Mouse (Mus musculus) lung, embryonic 15.5 days (tissue): ENCODE data around the gene A930033H14Rik. TPM values are rescaled to one million over a fixed set of nuclear protein-coding genes. Genes with fewer than 3 reads are reported as not detected.

Experiments used
- ATAC-seq: fragments of 200-750 bp; cut with Nextera tagmentation; 2 replicates; pipeline ENCODE4 v1.8.0; 2017; ENCODE audit warnings: moderate number of reproducible peaks, borderline replicate concordance; ENCODE audit not compliant: low FRiP score, low TSS enrichment; ENCODE audit errors: extremely low read depth
- H3K27ac ChIP-seq: fragments of 300-500 bp; sonication (generic); 2 replicates; pipeline ENCODE4 v1.5.1; 2015; ENCODE audit warnings: moderate library complexity, mild to moderate bottlenecking, inconsistent platforms
- H3K27me3 ChIP-seq: fragments of 300-500 bp; sonication (generic); 2 replicates; pipeline ENCODE4 v1.6.1; 2015; ENCODE audit warnings: inconsistent platforms
- H3K36me3 ChIP-seq: fragments of 300-500 bp; sonication (generic); 2 replicates; pipeline ENCODE4 v1.6.1; 2015; ENCODE audit warnings: inconsistent platforms
- H3K4me1 ChIP-seq: fragments of 300-500 bp; sonication (generic); 2 replicates; pipeline ENCODE4 v1.6.1; 2015; ENCODE audit warnings: inconsistent platforms
- H3K4me2 ChIP-seq: fragments of 300-500 bp; sonication (generic); 2 replicates; pipeline ENCODE4 v1.6.1; 2015; ENCODE audit warnings: inconsistent platforms, mild to moderate bottlenecking, moderate library complexity
- H3K4me3 ChIP-seq: fragments of 300-500 bp; sonication (generic); 2 replicates; pipeline ENCODE4 v1.5.1; 2015; ENCODE audit warnings: mild to moderate bottlenecking, inconsistent platforms
- H3K9ac ChIP-seq: fragments of 300-500 bp; sonication (generic); 2 replicates; pipeline ENCODE4 v1.6.1; 2015; ENCODE audit warnings: inconsistent platforms
- H3K9me3 ChIP-seq: fragments of 300-500 bp; sonication (generic); 2 replicates; pipeline ENCODE4 v1.6.1; 2016; ENCODE audit warnings: inconsistent platforms
- WGBS: fragments of 180-500 bp; shearing (Covaris S2); methylation state at CpG from one replicate; pipeline ENCODE4 v1.1.7; 2015; 5-methylcytosine and 5-hydroxymethylcytosine counted together
- polyA plus RNA-seq: library from polyadenylated mRNA; unstranded; fragments of >200 nt; fragmentation: Nextera tagmentation; extraction: Ambion mirVana; gene quantifications from 2 replicates; pipeline ENCODE4 v1.2.1, GENCODE M21; 2015

A930033H14Rik gene
- polyA plus RNA-seq, 1 experiment from 2014 or later, result 1.3 TPM

- no peaks in the 10 kb centered on the region for H3K27me3 ChIP-seq
- H3K9me3 ChIP-seq, result no peaks in the 10 kb centered on the region
- H3K4me3 ChIP-seq, result no peak overlapping the region
- H3K36me3 ChIP-seq, result no peaks in the 10 kb centered on the region
- H3K9ac ChIP-seq, result no peak overlapping the region
- no peak for ATAC-seq
- H3K4me2 ChIP-seq, result no peak overlapping the region
- H3K4me1 ChIP-seq, result peaks cover 13% of the 10 kb centered on the region
- H3K27ac ChIP-seq, result no peak overlapping the region
- WGBS, result 73% methylated on average over 9 of the region's 9 CpGs
These were observed 25.0 kb downstream of the A930033H14Rik start for GRCm38 (mm10) chr10:69187773-69188443.

GRCm38 (mm10) chr10:69185894-69186893 is 26.7 kb downstream of the A930033H14Rik start:
- Histone ChIP-seq H3K27ac (peak overlapping the region; percentile 86; the same call in 1 of the 2 replicates), H3K9ac (no peak overlapping the region), H3K4me1 (peaks cover 13% of the 10 kb centered on the region), H3K4me3 (peak overlapping the region; percentile 39), H3K9me3 (no peaks in the 10 kb centered on the region), H3K4me2 (peak overlapping the region; percentile 50), H3K27me3 (no peaks in the 10 kb centered on the region), H3K36me3 (no peaks in the 10 kb centered on the region)
- 14% methylated on average over 21 of the region's 21 CpGs for WGBS
- ATAC-seq, result peak; percentile 74; the same call in 1 of the 2 replicates

- 58% methylated on average over 4 of the region's 4 CpGs for WGBS
- Histone ChIP-seq H3K27me3 (no peaks in the 10 kb centered on the region), H3K4me1 (peaks cover 13% of the 10 kb centered on the region), H3K9me3 (no peaks in the 10 kb centered on the region), H3K9ac (no peak overlapping the region), H3K4me2 (peak overlapping the region; percentile 50), H3K4me3 (peak overlapping the region; percentile 39), H3K36me3 (no peaks in the 10 kb centered on the region), H3K27ac (peak overlapping the region; percentile 86)
- 0 out of 2 replicates have a peak, but pooled peaks have one; percentile 60 for ATAC-seq
These were observed 27.5 kb downstream of the A930033H14Rik start for GRCm38 (mm10) chr10:69185431-69185830.

GRCm38 (mm10) chr10:69184903-69185302 is 28.0 kb downstream of the A930033H14Rik start:
- Histone ChIP-seq H3K27ac (peak overlapping the region; percentile 86; the same call in 1 of the 2 replicates), H3K4me3 (no peak overlapping the region), H3K4me2 (no peak overlapping the region), H3K4me1 (peaks cover 13% of the 10 kb centered on the region), H3K36me3 (no peaks in the 10 kb centered on the region), H3K9me3 (no peaks in the 10 kb centered on the region), H3K27me3 (no peaks in the 10 kb centered on the region), H3K9ac (no peak overlapping the region)
- no peak for ATAC-seq
- WGBS, result 94% methylated on average over 4 of the region's 4 CpGs

- ATAC-seq, result no peak
- H3K36me3 ChIP-seq, result no peaks in the 10 kb centered on the region
- H3K4me1 ChIP-seq, result peaks cover 7% of the 10 kb centered on the region
- 47% methylated on average over 3 of the region's 3 CpGs for WGBS
- H3K27me3 ChIP-seq, result no peaks in the 10 kb centered on the region
- H3K4me2 ChIP-seq, result no peak overlapping the region
- H3K27ac ChIP-seq, result no peak overlapping the region
- H3K9ac ChIP-seq, result no peak overlapping the region
- no peak overlapping the region for H3K4me3 ChIP-seq
- no peaks in the 10 kb centered on the region for H3K9me3 ChIP-seq
These were observed 31.9 kb downstream of the A930033H14Rik start for GRCm38 (mm10) chr10:69180997-69181396.

- no peak overlapping the region for H3K27ac ChIP-seq
- 83% methylated on average over 1 of the region's 1 CpGs for WGBS
- no peak overlapping the region for H3K4me2 ChIP-seq
- no peak overlapping the region for H3K9ac ChIP-seq
- no peaks in the 10 kb centered on the region for H3K27me3 ChIP-seq
- no peaks in the 10 kb centered on the region for H3K4me1 ChIP-seq
- H3K36me3 ChIP-seq, result no peaks in the 10 kb centered on the region
- no peaks in the 10 kb centered on the region for H3K9me3 ChIP-seq
- no peak overlapping the region for H3K4me3 ChIP-seq
- ATAC-seq, result no peak
These were observed 33.6 kb downstream of the A930033H14Rik start for GRCm38 (mm10) chr10:69179341-69179740.

- Histone ChIP-seq H3K4me1 (no peaks in the 10 kb centered on the region), H3K4me2 (no peak overlapping the region), H3K27ac (no peak overlapping the region), H3K9ac (no peak overlapping the region), H3K27me3 (no peaks in the 10 kb centered on the region), H3K9me3 (no peaks in the 10 kb centered on the region), H3K36me3 (no peaks in the 10 kb centered on the region), H3K4me3 (no peak overlapping the region)
- ATAC-seq, result no peak
- WGBS, result 74% methylated on average over 3 of the region's 3 CpGs
These were observed 36.8 kb downstream of the A930033H14Rik start for GRCm38 (mm10) chr10:69176116-69176515.

- Histone ChIP-seq H3K27me3 (no peaks in the 10 kb centered on the region), H3K27ac (no peak overlapping the region), H3K4me1 (no peaks in the 10 kb centered on the region), H3K9ac (no peak overlapping the region), H3K4me3 (no peak overlapping the region), H3K9me3 (no peaks in the 10 kb centered on the region), H3K4me2 (no peak overlapping the region), H3K36me3 (no peaks in the 10 kb centered on the region)
- 53% methylated on average over 3 of the region's 3 CpGs for WGBS
- ATAC-seq, result no peak
These were observed 40.5 kb downstream of the A930033H14Rik start for GRCm38 (mm10) chr10:69172412-69172811.

GRCm38 (mm10) chr10:69166514-69166913 is 46.4 kb downstream of the A930033H14Rik start:
- ATAC-seq, result no peak
- H3K4me3 ChIP-seq, result no peak overlapping the region
- WGBS, result 66% methylated on average over 12 of the region's 12 CpGs
- no peaks in the 10 kb centered on the region for H3K36me3 ChIP-seq
- no peaks in the 10 kb centered on the region for H3K9me3 ChIP-seq
- H3K27me3 ChIP-seq, result no peaks in the 10 kb centered on the region
- H3K4me1 ChIP-seq, result peaks cover 5% of the 10 kb centered on the region; the same call in 1 of the 2 replicates
- no peak overlapping the region for H3K27ac ChIP-seq
- H3K4me2 ChIP-seq, result no peak overlapping the region
- no peak overlapping the region for H3K9ac ChIP-seq

GRCm38 (mm10) chr10:69165847-69166246 is 47.1 kb downstream of the A930033H14Rik start:
- 63% methylated on average over 3 of the region's 3 CpGs for WGBS
- no peak overlapping the region for H3K27ac ChIP-seq
- no peak overlapping the region for H3K4me3 ChIP-seq
- no peak overlapping the region for H3K4me2 ChIP-seq
- H3K9ac ChIP-seq, result no peak overlapping the region
- H3K36me3 ChIP-seq, result no peaks in the 10 kb centered on the region
- H3K4me1 ChIP-seq, result peaks cover 5% of the 10 kb centered on the region; the same call in 1 of the 2 replicates
- no peak for ATAC-seq
- no peaks in the 10 kb centered on the region for H3K27me3 ChIP-seq
- H3K9me3 ChIP-seq, result no peaks in the 10 kb centered on the region

- no peak for ATAC-seq
- Histone ChIP-seq H3K27me3 (no peaks in the 10 kb centered on the region), H3K4me1 (peaks cover 5% of the 10 kb centered on the region; the same call in 1 of the 2 replicates), H3K4me2 (no peak overlapping the region), H3K4me3 (no peak overlapping the region), H3K9ac (no peak overlapping the region), H3K9me3 (no peaks in the 10 kb centered on the region), H3K27ac (no peak overlapping the region), H3K36me3 (no peaks in the 10 kb centered on the region)
- 61% methylated on average over 7 of the region's 7 CpGs for WGBS
These were observed 47.8 kb downstream of the A930033H14Rik start for GRCm38 (mm10) chr10:69165125-69165524.

- Histone ChIP-seq H3K27ac (no peak overlapping the region), H3K4me1 (peaks cover 5% of the 10 kb centered on the region; the same call in 1 of the 2 replicates), H3K9ac (no peak overlapping the region), H3K4me2 (no peak overlapping the region), H3K27me3 (no peaks in the 10 kb centered on the region), H3K4me3 (no peak overlapping the region), H3K36me3 (no peaks in the 10 kb centered on the region), H3K9me3 (no peaks in the 10 kb centered on the region)
- no peak for ATAC-seq
- 80% methylated on average over 5 of the region's 5 CpGs for WGBS
These were observed 49.7 kb downstream of the A930033H14Rik start for GRCm38 (mm10) chr10:69163216-69163615.
